Mouse (Mus musculus): ENCODE data around the gene Rfpl4. TPM values are rescaled to one million over a fixed set of nuclear protein-coding genes. Genes with fewer than 3 reads are reported as not detected.

Gene Rfpl4
- total and polyA plus RNA-seq, 3 experiments: not detected

GRCm38 (mm10) chr7:5064886-5065285 lies 51.9 kb downstream of the Rfpl4 start:
- no peak overlapping the region; the same call in 1 of the 2 replicates for H3K9ac ChIP-seq (ENCODE audit: control insufficient read depth, low read depth, low read length, poor library complexity, severe bottlenecking)
- peak; percentile 65 for TF ChIP-seq ZNF384 (IDR thresholded peaks at IDR 0.05; ENCODE audit: low read depth, low read length)
- TF ChIP-seq MEF2A (IDR thresholded peaks at IDR 0.05; ENCODE audit: extremely low read depth, insufficient replicate concordance, low read depth, low read length, poor library complexity, severe bottlenecking): no peak
- H3K36me3 ChIP-seq (ENCODE audit: control insufficient read depth in 1 of 2, insufficient read depth in 2 of 2, low read length in 2 of 2): peaks cover 15 to 30% of the 10 kb centered on the region in 2 experiments
- H3K9me3 ChIP-seq (replicated peaks; ENCODE audit: insufficient read depth, low read length): no peaks in the 10 kb centered on the region
- peaks cover 2 to 17% of the 10 kb centered on the region in 2 experiments for H3K4me1 ChIP-seq (ENCODE audit: control insufficient read depth in 1 of 2, insufficient read depth in 2 of 2, low read length in 2 of 2)
- H3K4me3 ChIP-seq (ENCODE audit: control insufficient read depth in 1 of 2, insufficient read depth in 1 of 2, low read depth in 2 of 2, low read length in 2 of 2): no peak overlapping the region
- no peaks in the 10 kb centered on the region for H3K27me3 ChIP-seq (ENCODE audit: control insufficient read depth in 1 of 2, insufficient read depth in 2 of 2, low read length in 2 of 2)
- peaks cover 69% of the 10 kb centered on the region for H3K79me2 ChIP-seq (ENCODE audit: control insufficient read depth, insufficient read depth, low read length, poor library complexity)
- H3K27ac ChIP-seq (ENCODE audit: control insufficient read depth, low read depth, low read length): no peak overlapping the region
- no peak for DNase-seq (ENCODE audit: low read depth, low spot score)

GRCm38 (mm10) chr7:5062360-5063001 lies 54.3 kb downstream of the Rfpl4 start:
- peak overlapping the region; percentile 95 for H3K9ac ChIP-seq (ENCODE audit: control insufficient read depth, low read depth, low read length, poor library complexity, severe bottlenecking)
- H3K4me3 ChIP-seq (ENCODE audit: control insufficient read depth in 1 of 2, insufficient read depth in 1 of 2, low read depth in 2 of 2, low read length in 2 of 2): peak overlapping the region; percentile 89 to 93
- peak overlapping the region; percentile 94 for H3K27ac ChIP-seq (ENCODE audit: control insufficient read depth, low read depth, low read length)
- peaks cover 55% of the 10 kb centered on the region for H3K79me2 ChIP-seq (ENCODE audit: control insufficient read depth, insufficient read depth, low read length, poor library complexity)
- H3K36me3 ChIP-seq (ENCODE audit: control insufficient read depth in 1 of 2, insufficient read depth in 2 of 2, low read length in 2 of 2): peaks cover 10 to 30% of the 10 kb centered on the region in 2 experiments
- H3K4me1 ChIP-seq (ENCODE audit: control insufficient read depth in 1 of 2, insufficient read depth in 2 of 2, low read length in 2 of 2): peaks cover 2 to 22% of the 10 kb centered on the region in 2 experiments
- no peaks in the 10 kb centered on the region for H3K9me3 ChIP-seq (replicated peaks; ENCODE audit: insufficient read depth, low read length)
- H3K27me3 ChIP-seq (ENCODE audit: control insufficient read depth in 1 of 2, insufficient read depth in 2 of 2, low read length in 2 of 2): no peaks in the 10 kb centered on the region
- DNase-seq (ENCODE audit: low read depth, low spot score): peak; percentile 91
- TF ChIP-seq UBTF (IDR thresholded peaks at IDR 0.05; ENCODE audit: borderline replicate concordance, insufficient read depth, low read depth, low read length) (no peak), HCFC1 (IDR thresholded peaks at IDR 0.05; ENCODE audit: low read depth, low read length) (peak; percentile 80), CTCF (IDR thresholded peaks at IDR 0.05 in 2 of 3, conservative IDR thresholded peaks at IDR 0.05 in 1 of 3; ENCODE audit: control insufficient read depth in 1 of 3, insufficient read depth in 1 of 3, low read depth in 2 of 3, low read length in 3 of 3, poor library complexity in 1 of 3, severe bottlenecking in 1 of 3) (no peak), POLR2AphosphoS2 (IDR thresholded peaks at IDR 0.05; ENCODE audit: low read length) (no peak; the same call in 1 of the 2 replicates), MAZ (IDR thresholded peaks at IDR 0.05; ENCODE audit: low read depth, low read length) (peak; percentile 89), ELF1 (IDR thresholded peaks at IDR 0.05; ENCODE audit: low read depth, low read length) (peak; percentile 94), TCF12 (IDR thresholded peaks at IDR 0.05; ENCODE audit: low read depth, low read length) (peak; percentile 50; the same call in 1 of the 2 replicates), POLR2A (IDR thresholded peaks at IDR 0.05; ENCODE audit: control insufficient read depth in 1 of 2, insufficient read depth in 1 of 2, low read depth in 1 of 2, low read length in 2 of 2, poor library complexity in 1 of 2) (peak in 1 of 2 experiments; percentile 50; a peak in 1 of 4 replicates), ZKSCAN1 (IDR thresholded peaks at IDR 0.05; ENCODE audit: low read depth, low read length) (no peak), ZMIZ1 (IDR thresholded peaks at IDR 0.05; ENCODE audit: low read depth, low read length) (no peak), MEF2A (IDR thresholded peaks at IDR 0.05; ENCODE audit: extremely low read depth, insufficient replicate concordance, low read depth, low read length, poor library complexity, severe bottlenecking) (no peak), EP300 (IDR thresholded peaks at IDR 0.05; ENCODE audit: low read depth in 1 of 2, low read length in 2 of 2) (peak in 1 of 2 experiments; percentile 20; a peak in 1 of 4 replicates), USF2 (IDR thresholded peaks at IDR 0.05; ENCODE audit: borderline replicate concordance in 1 of 2, insufficient read depth in 1 of 2, low read depth in 1 of 2, low read length in 2 of 2) (peak in 1 of 2 experiments; percentile 68; a peak in 1 of 4 replicates), CHD2 (IDR thresholded peaks at IDR 0.05; ENCODE audit: low read length) (no peak), ZC3H11A (IDR thresholded peaks at IDR 0.05; ENCODE audit: low read depth, low read length) (no peak), SMC3 (IDR thresholded peaks at IDR 0.05; ENCODE audit: low read depth, low read length) (no peak), JUND (IDR thresholded peaks at IDR 0.05; ENCODE audit: low read depth, low read length) (no peak), GABPA (IDR thresholded peaks at IDR 0.05; ENCODE audit: low read depth, low read length) (no peak), TBP (IDR thresholded peaks at IDR 0.05; ENCODE audit: low read depth, low read length) (peak; percentile 75), CHD1 (IDR thresholded peaks at IDR 0.05; ENCODE audit: low read depth, low read length) (no peak), POLR2AphosphoS5 (IDR thresholded peaks at IDR 0.05; ENCODE audit: borderline replicate concordance, low read depth, low read length) (no peak), BHLHE40 (IDR thresholded peaks at IDR 0.05; ENCODE audit: borderline replicate concordance, low read depth, low read length) (peak; percentile 53; the same call in 1 of the 2 replicates), MAX (IDR thresholded peaks at IDR 0.05; ENCODE audit: low read length) (peak; percentile 95), E2F4 (IDR thresholded peaks at IDR 0.05; ENCODE audit: borderline replicate concordance, low read depth, low read length) (peak; percentile 87; the same call in 1 of the 2 replicates), NELFE (IDR thresholded peaks at IDR 0.05; ENCODE audit: low read depth, low read length) (peak; percentile 28), KAT2A (conservative IDR thresholded peaks at IDR 0.05; ENCODE audit: low read depth, low read length) (peak; percentile 42; the same call in 1 of the 2 replicates), RCOR1 (IDR thresholded peaks at IDR 0.05; ENCODE audit: low read depth, low read length) (no peak), NRF1 (IDR thresholded peaks at IDR 0.05; ENCODE audit: insufficient read depth, low read depth, low read length, poor library complexity, severe bottlenecking) (peak; percentile 78)
